Mouse (Mus musculus) stomach, embryonic 15.5 days (tissue): ENCODE results near the gene H2-Q1. TPM values are rescaled to one million over a fixed set of nuclear protein-coding genes. Genes with fewer than 3 reads are reported as not detected.
A peak's percentile ranks its signal among the peaks of the same experiment; 100 is the strongest.
"Not testable (repeated sequence)": the region's sequence is repeated elsewhere in the genome, so short reads cannot be mapped to it uniquely, and the experiment has no call there.

Experiments
- ATAC-seq: fragments of 200-750 bp; cut with Nextera tagmentation; 2 replicates; pipeline ENCODE4 v1.8.0; 2017; ENCODE audit warnings: low read depth, moderate number of reproducible peaks, moderate TSS enrichment; ENCODE audit not compliant: insufficient read depth, low FRiP score
- H3K27ac ChIP-seq: fragments of 300-500 bp; sonication (generic); 2 replicates; pipeline ENCODE4 v1.5.1; 2015; ENCODE audit warnings: mild to moderate bottlenecking, inconsistent platforms
- H3K27me3 ChIP-seq: fragments of 300-500 bp; sonication (generic); replicated peaks from 2 replicates; pipeline ENCODE4 v1.6.1; 2015; ENCODE audit warnings: inconsistent platforms
- H3K36me3 ChIP-seq: fragments of 300-500 bp; sonication (generic); 2 replicates; pipeline ENCODE4 v1.6.1; 2015; ENCODE audit warnings: inconsistent platforms
- H3K4me1 ChIP-seq: fragments of 300-500 bp; sonication (generic); 2 replicates; pipeline ENCODE4 v1.6.1; 2015; ENCODE audit warnings: inconsistent platforms
- H3K4me2 ChIP-seq: fragments of 300-500 bp; sonication (generic); 2 replicates; pipeline ENCODE4 v1.6.1; 2015; ENCODE audit warnings: mild to moderate bottlenecking, inconsistent platforms
- H3K4me3 ChIP-seq: fragments of 300-500 bp; sonication (generic); replicated peaks from 2 replicates; pipeline ENCODE4 v1.5.1; 2015; ENCODE audit warnings: inconsistent platforms
- H3K9ac ChIP-seq: fragments of 300-500 bp; sonication (generic); 2 replicates; pipeline ENCODE4 v1.6.1; 2015; ENCODE audit warnings: inconsistent platforms
- H3K9me3 ChIP-seq: fragments of 300-500 bp; sonication (generic); 2 replicates; pipeline ENCODE4 v1.6.1; 2016; ENCODE audit warnings: inconsistent platforms
- WGBS: fragments of 180-500 bp; shearing (Covaris S2); methylation state at CpG from one replicate; pipeline ENCODE4 v1.1.7; 2015; 5-methylcytosine and 5-hydroxymethylcytosine counted together
- polyA plus RNA-seq: library from polyadenylated mRNA; unstranded; fragments of >200 nt; fragmentation: Nextera tagmentation; extraction: Ambion mirVana; gene quantifications from 2 replicates; pipeline ENCODE4 v1.2.1, GENCODE M21; 2015

The H2-Q1 gene
- polyA plus RNA-seq, 1 experiment from 2014 or later: 0.92 TPM

- Histone ChIP-seq H3K9ac (no peak overlapping the region), H3K27ac (no peak overlapping the region), H3K9me3 (no peaks in the 10 kb centered on the region), H3K4me2 (no peak overlapping the region), H3K27me3 (0 out of 2 replicates have a peak, but pooled peaks cover 4% of the 10 kb centered on the region), H3K36me3 (no peaks in the 10 kb centered on the region), H3K4me1 (no peaks in the 10 kb centered on the region), H3K4me3 (no peak overlapping the region)
- no peak for ATAC-seq
- WGBS: 67% methylated on average over 2 of the region's 2 CpGs
Observed at GRCm38 (mm10) chr17:35303271-35303670, 16.9 kb upstream of the H2-Q1 start.

DNA sequence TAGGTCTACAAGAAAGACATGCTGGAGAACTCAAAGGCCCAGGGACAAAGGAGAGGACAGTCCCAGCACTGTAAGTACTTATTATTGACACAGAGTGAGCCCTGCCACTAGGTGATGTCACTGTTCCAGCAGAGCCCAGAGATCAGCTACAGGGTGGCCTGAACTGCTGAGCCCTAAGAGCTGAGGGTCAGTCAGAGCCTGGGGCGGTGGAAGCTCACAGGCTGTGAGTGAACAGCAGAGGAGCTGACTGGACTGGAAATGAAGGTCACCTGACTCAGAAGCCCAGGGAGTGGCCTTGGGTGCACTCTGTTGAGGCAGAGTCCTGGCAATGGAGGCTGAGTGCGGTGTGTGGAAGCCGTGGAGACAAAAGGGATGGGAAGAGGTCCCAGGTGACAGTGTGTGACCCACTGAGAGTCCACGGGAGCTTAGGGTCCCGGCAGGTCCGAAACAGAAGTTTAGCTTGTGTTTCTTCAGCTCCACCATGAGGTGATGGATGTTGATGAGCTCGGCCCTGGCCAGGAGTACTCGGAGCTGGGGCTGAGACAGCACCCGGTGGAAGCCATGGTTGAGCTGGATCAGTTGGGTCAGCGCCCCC lies 16.4 kb upstream of the H2-Q1 start:
- no peak overlapping the region for H3K4me2 ChIP-seq
- H3K9ac ChIP-seq: no peak overlapping the region
- H3K4me3 ChIP-seq: no peak overlapping the region
- no peaks in the 10 kb centered on the region for H3K9me3 ChIP-seq
- no peaks in the 10 kb centered on the region for H3K4me1 ChIP-seq
- H3K27me3 ChIP-seq: 0 out of 2 replicates have a peak, but pooled peaks cover 4% of the 10 kb centered on the region
- no peak overlapping the region for H3K27ac ChIP-seq
- WGBS: 75% methylated on average over 10 of the region's 10 CpGs
- no peaks in the 10 kb centered on the region for H3K36me3 ChIP-seq
- ATAC-seq: no peak; the same call in 1 of the 2 replicates

GRCm38 (mm10) chr17:35304478-35304877 lies 15.7 kb upstream of the H2-Q1 start:
- 0 out of 2 replicates have a peak, but pooled peaks cover 4% of the 10 kb centered on the region for H3K27me3 ChIP-seq
- no peak overlapping the region for H3K4me3 ChIP-seq
- no peak overlapping the region for H3K4me2 ChIP-seq
- H3K9ac ChIP-seq: no peak overlapping the region
- H3K27ac ChIP-seq: no peak overlapping the region
- H3K4me1 ChIP-seq: no peaks in the 10 kb centered on the region
- no peak for ATAC-seq
- H3K9me3 ChIP-seq: no peaks in the 10 kb centered on the region
- no peaks in the 10 kb centered on the region for H3K36me3 ChIP-seq
- WGBS: 61% methylated on average over 6 of the region's 6 CpGs

DNA sequence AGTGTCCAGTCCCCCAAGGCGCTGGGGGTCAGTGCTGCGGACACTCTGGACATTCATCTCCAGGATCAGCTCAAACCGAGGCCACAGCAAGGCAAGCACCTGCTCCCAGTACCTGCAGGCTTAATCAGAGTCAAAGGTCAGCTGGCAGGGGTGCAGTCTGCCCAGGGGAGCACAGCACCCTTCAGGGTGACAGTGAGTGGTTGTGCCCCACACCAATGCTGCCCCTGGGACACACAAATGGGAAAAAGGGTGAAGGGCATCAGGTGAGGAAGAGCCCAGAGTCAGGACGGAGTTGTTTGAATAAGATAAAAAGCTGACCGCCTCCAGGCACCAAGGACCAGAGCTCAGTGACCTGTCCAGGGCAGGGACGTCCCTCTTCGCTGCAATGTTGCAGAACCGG lies 15.3 kb upstream of the H2-Q1 start:
- not testable (repeated sequence) for H3K4me2 ChIP-seq, H3K36me3 ChIP-seq, H3K9me3 ChIP-seq, H3K4me1 ChIP-seq, H3K27ac ChIP-seq, H3K4me3 ChIP-seq, ATAC-seq, H3K9ac ChIP-seq, H3K27me3 ChIP-seq
- WGBS: 63% methylated on average over 8 of the region's 8 CpGs

DNA sequence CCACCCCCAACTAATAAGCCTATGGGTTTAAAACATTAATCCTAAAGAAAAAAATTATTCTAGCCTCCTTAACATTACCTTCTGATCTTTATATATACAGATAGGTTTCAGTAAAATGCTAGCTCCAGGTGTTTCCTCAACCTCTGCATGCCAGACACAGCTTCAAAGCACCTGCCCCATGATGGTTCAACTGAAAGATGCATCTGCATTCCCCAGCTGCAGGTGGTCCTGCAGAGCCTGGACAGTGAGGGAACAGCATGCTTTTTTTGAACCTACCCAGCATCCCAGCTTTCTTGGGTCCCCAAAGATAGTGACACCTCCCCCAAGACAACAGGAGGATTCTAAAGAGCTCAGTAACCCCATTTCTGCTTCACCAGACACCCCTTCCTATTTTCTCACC lies 1.5 kb upstream of the H2-Q1 start:
- Histone ChIP-seq H3K4me2 (no peak overlapping the region), H3K27me3 (peaks cover 17% of the 10 kb centered on the region; the same call in 1 of the 2 replicates), H3K36me3 (no peaks in the 10 kb centered on the region), H3K9me3 (no peaks in the 10 kb centered on the region), H3K4me3 (no peak overlapping the region), H3K27ac (no peak overlapping the region), H3K4me1 (peaks cover 11% of the 10 kb centered on the region; the same call in 1 of the 2 replicates), H3K9ac (no peak overlapping the region)
- no peak for ATAC-seq

GRCm38 (mm10) chr17:35325124-35325523 lies 4.9 kb downstream of the H2-Q1 start:
- H3K36me3 ChIP-seq, H3K27ac ChIP-seq, H3K9ac ChIP-seq, H3K4me3 ChIP-seq, ATAC-seq, H3K4me2 ChIP-seq, H3K9me3 ChIP-seq: not testable (repeated sequence)
- 64% methylated on average over 1 of the region's 1 CpGs for WGBS
- peaks cover 11% of the 10 kb centered on the region; the same call in 1 of the 2 replicates for H3K4me1 ChIP-seq
- peaks cover 17% of the 10 kb centered on the region; the same call in 1 of the 2 replicates for H3K27me3 ChIP-seq

DNA sequence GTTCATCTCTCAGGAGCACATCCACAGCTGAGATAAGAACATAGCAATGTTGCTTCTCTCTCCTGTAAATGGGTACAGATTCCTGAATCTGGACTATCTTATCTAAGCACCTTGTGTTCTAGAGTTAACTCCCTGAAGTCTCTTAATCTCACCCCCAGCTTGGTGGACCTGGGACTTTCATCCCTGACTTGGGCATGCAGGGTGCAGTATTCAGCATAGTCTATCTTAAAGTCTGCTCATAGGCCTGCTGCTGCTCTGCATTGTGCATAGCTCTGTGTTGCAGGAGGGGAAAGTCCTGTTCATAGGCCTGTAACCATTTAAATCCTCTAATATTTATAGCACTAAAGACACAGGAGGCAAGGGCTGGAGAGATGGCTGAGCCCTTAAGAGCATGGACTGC lies 5.8 kb downstream of the H2-Q1 start:
- H3K4me3 ChIP-seq, ATAC-seq, H3K36me3 ChIP-seq, H3K27ac ChIP-seq, H3K9me3 ChIP-seq, H3K4me1 ChIP-seq, H3K9ac ChIP-seq, H3K4me2 ChIP-seq: not testable (repeated sequence)
- H3K27me3 ChIP-seq: peaks cover 10% of the 10 kb centered on the region; the same call in 1 of the 2 replicates

DNA sequence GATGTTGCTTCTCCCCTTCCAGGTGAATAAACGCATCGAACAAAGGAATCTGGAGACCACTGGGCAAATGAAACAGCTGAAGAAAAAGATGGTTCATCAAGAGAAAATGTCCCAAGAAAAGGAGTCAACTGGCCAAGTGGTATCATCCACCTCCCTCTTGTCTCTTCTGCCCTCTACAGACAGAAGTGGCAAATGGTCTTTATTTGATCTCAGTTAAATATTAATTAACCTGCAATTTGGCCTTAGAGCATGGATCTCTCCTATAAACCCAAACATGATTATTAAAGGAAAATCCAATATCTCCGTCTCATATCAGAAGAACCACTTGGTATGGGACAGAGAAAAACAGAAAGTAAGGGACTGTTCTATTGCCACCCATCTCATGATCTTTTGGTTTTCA lies 9.5 kb downstream of the H2-Q1 start:
- H3K27ac ChIP-seq, H3K9me3 ChIP-seq, H3K4me2 ChIP-seq, H3K9ac ChIP-seq, ATAC-seq, H3K4me3 ChIP-seq, H3K4me1 ChIP-seq, H3K36me3 ChIP-seq, H3K27me3 ChIP-seq: not testable (repeated sequence)
- WGBS: 53% methylated on average over 3 of the region's 3 CpGs

GRCm38 (mm10) chr17:35331546-35331945 lies 11.3 kb downstream of the H2-Q1 start:
- H3K4me3 ChIP-seq, H3K4me1 ChIP-seq, H3K27ac ChIP-seq, H3K36me3 ChIP-seq, H3K9ac ChIP-seq, H3K4me2 ChIP-seq, ATAC-seq, H3K9me3 ChIP-seq, H3K27me3 ChIP-seq: not testable (repeated sequence)
- WGBS: 57% methylated on average over 6 of the region's 6 CpGs

- Histone ChIP-seq H3K9me3 (no peaks in the 10 kb centered on the region), H3K9ac (no peak within 1 kb of the TSS), H3K4me2 (peak within 1 kb of the TSS; percentile 76), H3K36me3 (no peaks in the 10 kb centered on the region), H3K4me3 (peak within 1 kb of the TSS; percentile 44), H3K27ac (no peak within 1 kb of the TSS), H3K27me3 (peaks cover 29% of the 10 kb centered on the region), H3K4me1 (0 out of 2 replicates have a peak, but pooled peaks cover 9% of the 10 kb centered on the region)
- under 1% methylated on average over 40 of the region's 40 CpGs for WGBS
- ATAC-seq: no peak; the same call in 1 of the 2 replicates
Observed at GRCm38 (mm10) chr17:35342071-35342671, 22.0 kb downstream of the H2-Q1 start, which contains the start of gene H2-Q2. Gene H2-Q2, plus strand, starts transcription at chr17:35342242.

- Histone ChIP-seq H3K4me1 (0 out of 2 replicates have a peak, but pooled peaks cover 9% of the 10 kb centered on the region), H3K9me3 (no peaks in the 10 kb centered on the region), H3K4me3 (peak overlapping the region; percentile 44), H3K27ac (no peak overlapping the region), H3K9ac (no peak overlapping the region), H3K36me3 (no peaks in the 10 kb centered on the region), H3K27me3 (peaks cover 29% of the 10 kb centered on the region), H3K4me2 (peak overlapping the region; percentile 76)
- peak; percentile 60; the same call in 1 of the 2 replicates for ATAC-seq
- WGBS: 2% methylated on average over 46 of the region's 46 CpGs
Observed at GRCm38 (mm10) chr17:35342711-35343476, 22.7 kb downstream of the H2-Q1 start.

GRCm38 (mm10) chr17:35347659-35348058 lies 27.5 kb downstream of the H2-Q1 start:
- H3K4me2 ChIP-seq, H3K9me3 ChIP-seq, H3K4me3 ChIP-seq, ATAC-seq, H3K9ac ChIP-seq, H3K36me3 ChIP-seq, H3K4me1 ChIP-seq, H3K27ac ChIP-seq, H3K27me3 ChIP-seq: not testable (repeated sequence)
